Mouse (Mus musculus): ENCODE measurements around the gene Chmp6. TPM values are rescaled to one million over a fixed set of nuclear protein-coding genes. Genes with fewer than 3 reads are reported as not detected.

The Chmp6 gene
- polyA plus RNA-seq, 1 experiment from 2014 or later, result 92.1 TPM

DNA sequence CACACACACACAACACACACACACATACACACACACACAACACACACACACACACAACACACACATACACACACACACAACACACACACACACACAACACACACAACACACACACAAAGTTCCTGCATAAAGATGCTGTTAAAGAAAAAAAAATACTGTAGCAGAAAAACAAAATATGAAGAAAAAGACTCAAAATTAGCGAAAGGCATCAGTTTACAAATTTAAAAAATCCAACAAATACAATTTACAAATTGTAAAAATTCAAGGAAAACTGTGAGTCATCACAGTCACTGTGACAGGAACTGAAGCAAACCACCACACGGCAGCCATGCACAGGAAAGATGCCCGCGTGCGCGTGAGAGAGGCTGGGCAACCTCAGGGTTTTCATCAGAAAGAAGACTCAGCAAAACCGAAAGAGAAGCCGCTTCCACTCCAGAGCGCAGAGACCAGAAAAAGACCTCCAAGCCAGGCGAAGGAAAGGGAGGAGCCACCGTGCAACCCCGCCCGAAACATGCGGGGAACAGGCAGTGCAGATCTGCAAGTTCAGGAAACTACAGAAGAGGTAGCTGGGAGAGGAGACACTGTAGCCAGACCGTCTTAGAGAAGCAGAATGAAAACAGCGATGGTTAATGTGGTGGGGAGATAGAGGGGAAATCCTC lies 14.9 kb downstream of the Chmp6 start:
- no peak overlapping the region for H3K9ac ChIP-seq (ENCODE audit: low read length)
- H3K36me3 ChIP-seq (ENCODE audit: control insufficient read depth, insufficient read depth, low read length), result no peaks in the 10 kb centered on the region
- no peak overlapping the region for H3K27ac ChIP-seq (ENCODE audit: low read depth, low read length)
- no peaks in the 10 kb centered on the region for H3K4me1 ChIP-seq (ENCODE audit: control insufficient read depth, insufficient read depth, low read length)
- DNase-seq (ENCODE audit: low spot score) (no peak), ATAC-seq (ENCODE audit: insufficient read depth, low FRiP score, low TSS enrichment) (no peak)
- 80% methylated on average over 16 of the region's 16 CpGs for WGBS
- H3K4me3 ChIP-seq (ENCODE audit: low read depth, low read length), result no peak overlapping the region
- H3K9me3 ChIP-seq (ENCODE audit: control insufficient read depth, low read length), result no peaks in the 10 kb centered on the region
- H3K4me2 ChIP-seq (ENCODE audit: low read depth), result no peak overlapping the region
- H3K27me3 ChIP-seq (ENCODE audit: control insufficient read depth, insufficient read depth, low read length), result no peaks in the 10 kb centered on the region

GRCm38 (mm10) chr11:119929603-119930265 lies 16.5 kb downstream of the Chmp6 start:
- Histone ChIP-seq H3K4me1 (ENCODE audit: control insufficient read depth, insufficient read depth, low read length) (no peaks in the 10 kb centered on the region), H3K9me3 (ENCODE audit: control insufficient read depth, low read length) (no peaks in the 10 kb centered on the region), H3K36me3 (ENCODE audit: control insufficient read depth, insufficient read depth, low read length) (no peaks in the 10 kb centered on the region), H3K4me3 (ENCODE audit: low read depth, low read length) (no peak overlapping the region), H3K4me2 (ENCODE audit: low read depth) (no peak overlapping the region), H3K27me3 (ENCODE audit: control insufficient read depth, insufficient read depth, low read length) (no peaks in the 10 kb centered on the region), H3K27ac (ENCODE audit: low read depth, low read length) (no peak overlapping the region), H3K9ac (ENCODE audit: low read length) (no peak overlapping the region)
- ATAC-seq (ENCODE audit: insufficient read depth, low FRiP score, low TSS enrichment) (no peak), DNase-seq (ENCODE audit: low spot score) (no peak)
- 84% methylated on average over 6 of the region's 6 CpGs for WGBS

GRCm38 (mm10) chr11:119931809-119932208 lies 18.6 kb downstream of the Chmp6 start:
- Histone ChIP-seq H3K9me3 (ENCODE audit: control insufficient read depth, low read length) (no peaks in the 10 kb centered on the region), H3K9ac (ENCODE audit: low read length) (no peak overlapping the region), H3K4me1 (ENCODE audit: control insufficient read depth, insufficient read depth, low read length) (no peaks in the 10 kb centered on the region), H3K4me3 (ENCODE audit: low read depth, low read length) (no peak overlapping the region), H3K4me2 (ENCODE audit: low read depth) (no peak overlapping the region), H3K27ac (ENCODE audit: low read depth, low read length) (no peak overlapping the region), H3K27me3 (ENCODE audit: control insufficient read depth, insufficient read depth, low read length) (no peaks in the 10 kb centered on the region), H3K36me3 (ENCODE audit: control insufficient read depth, insufficient read depth, low read length) (no peaks in the 10 kb centered on the region)
- 80% methylated on average over 10 of the region's 10 CpGs for WGBS
- no peak for DNase-seq (ENCODE audit: low spot score)
- no peak for ATAC-seq (ENCODE audit: insufficient read depth, low FRiP score, low TSS enrichment)

DNA sequence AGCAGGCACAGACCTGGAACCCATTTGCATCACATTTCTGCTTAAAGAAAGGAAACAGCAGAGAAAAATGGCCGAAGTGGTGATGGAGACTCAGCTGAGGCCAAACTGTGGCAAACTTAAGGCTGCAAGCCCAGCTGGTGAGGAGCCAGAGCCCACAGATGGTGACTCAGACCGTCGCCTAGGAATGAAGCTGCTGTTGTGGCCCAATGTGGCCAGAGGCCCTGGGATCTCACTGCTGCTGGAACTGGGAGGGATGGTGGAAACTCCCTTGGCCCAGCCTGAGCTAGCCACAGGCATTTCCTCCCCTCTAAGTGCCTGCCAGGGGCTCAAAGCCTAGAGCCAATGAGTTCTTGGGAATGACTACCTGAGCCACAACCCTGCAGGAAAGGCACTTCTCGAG lies 19.9 kb downstream of the Chmp6 start:
- H3K9ac ChIP-seq (ENCODE audit: low read length), result no peak overlapping the region
- H3K36me3 ChIP-seq (ENCODE audit: control insufficient read depth, insufficient read depth, low read length), result no peaks in the 10 kb centered on the region
- no peaks in the 10 kb centered on the region for H3K27me3 ChIP-seq (ENCODE audit: control insufficient read depth, insufficient read depth, low read length)
- no peaks in the 10 kb centered on the region for H3K9me3 ChIP-seq (ENCODE audit: control insufficient read depth, low read length)
- H3K27ac ChIP-seq (ENCODE audit: low read depth, low read length), result no peak overlapping the region
- H3K4me2 ChIP-seq (ENCODE audit: low read depth), result no peak overlapping the region
- DNase-seq (ENCODE audit: low spot score) (no peak), ATAC-seq (ENCODE audit: insufficient read depth, low FRiP score, low TSS enrichment) (no peak)
- H3K4me3 ChIP-seq (ENCODE audit: low read depth, low read length), result no peak overlapping the region
- WGBS, result 68% methylated on average over 4 of the region's 4 CpGs
- H3K4me1 ChIP-seq (ENCODE audit: control insufficient read depth, insufficient read depth, low read length), result no peaks in the 10 kb centered on the region

DNA sequence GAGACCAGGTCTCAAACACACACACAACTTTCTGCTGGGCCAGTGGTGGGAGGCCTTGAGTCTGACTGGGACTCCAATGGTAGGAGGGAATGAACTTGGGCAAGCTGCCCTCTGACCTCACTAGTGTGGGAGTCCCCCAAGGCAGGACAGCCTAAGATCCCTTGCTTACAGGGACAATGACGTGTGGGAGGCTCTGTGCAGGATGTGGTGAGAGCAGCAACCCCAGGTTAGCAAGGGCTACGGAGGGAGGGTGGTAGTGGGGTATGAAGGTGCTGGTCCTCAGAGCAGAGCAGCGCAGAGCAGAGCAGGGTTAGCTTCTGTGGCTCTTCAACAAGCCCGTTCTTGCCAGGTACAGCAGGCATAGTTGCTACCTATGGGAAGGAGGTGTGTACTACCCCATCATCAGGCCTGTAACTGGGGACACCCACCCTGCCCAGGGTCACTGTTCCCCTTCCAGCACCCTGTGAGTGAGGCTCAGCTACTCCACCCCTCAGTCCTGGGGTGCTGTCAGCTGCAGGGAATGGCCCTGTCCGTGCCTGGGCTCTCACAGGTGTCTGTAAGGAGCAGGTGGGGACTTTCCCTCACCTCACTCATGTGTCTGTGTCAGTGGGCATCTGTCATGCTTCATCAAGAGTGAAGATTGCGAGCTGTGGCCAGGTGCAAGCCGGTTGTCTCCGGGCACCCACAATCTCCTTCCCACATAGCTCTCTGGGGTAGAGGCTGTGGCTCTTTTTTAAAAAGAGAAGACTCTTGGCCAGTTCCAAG lies 20.8 kb downstream of the Chmp6 start:
- 86% methylated on average over 8 of the region's 8 CpGs for WGBS
- no peak overlapping the region for H3K27ac ChIP-seq (ENCODE audit: low read depth, low read length)

DNA sequence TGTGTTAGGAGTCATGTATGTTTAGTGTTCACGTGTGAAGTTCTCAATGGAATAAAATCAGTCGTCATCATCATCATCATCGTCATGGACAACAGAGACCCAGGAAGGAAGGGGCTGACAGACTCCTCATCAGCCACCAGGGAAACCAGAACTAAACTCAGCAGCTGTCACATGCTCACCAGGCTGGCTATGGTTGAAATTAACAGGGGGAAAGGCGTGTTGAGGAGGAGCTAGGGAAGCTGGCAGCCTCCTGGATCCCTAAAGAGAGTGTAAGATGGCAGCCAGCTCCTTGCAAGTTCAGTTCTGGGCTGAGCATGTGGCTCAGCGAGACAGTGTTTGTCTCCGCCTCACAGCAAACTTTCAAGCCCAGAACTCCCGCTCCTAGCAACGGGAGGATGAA lies 21.5 kb downstream of the Chmp6 start:
- Histone ChIP-seq H3K4me2 (ENCODE audit: low read depth) (no peak overlapping the region), H3K9me3 (ENCODE audit: control insufficient read depth, low read length) (no peaks in the 10 kb centered on the region), H3K4me3 (ENCODE audit: low read depth, low read length) (no peak overlapping the region), H3K27ac (ENCODE audit: low read depth, low read length) (no peak overlapping the region), H3K4me1 (ENCODE audit: control insufficient read depth, insufficient read depth, low read length) (no peaks in the 10 kb centered on the region), H3K9ac (ENCODE audit: low read length) (no peak overlapping the region), H3K27me3 (ENCODE audit: control insufficient read depth, insufficient read depth, low read length) (no peaks in the 10 kb centered on the region), H3K36me3 (ENCODE audit: control insufficient read depth, insufficient read depth, low read length) (no peaks in the 10 kb centered on the region)
- no peak for ATAC-seq (ENCODE audit: insufficient read depth, low FRiP score, low TSS enrichment)
- 81% methylated on average over 8 of the region's 8 CpGs for WGBS
- no peak for DNase-seq (ENCODE audit: low spot score)

More for the DNA sequence above, 20.8 kb downstream of the Chmp6 start:
- H3K36me3 ChIP-seq (ENCODE audit: control insufficient read depth, insufficient read depth, low read length), result no peaks in the 10 kb centered on the region
- H3K9ac ChIP-seq (ENCODE audit: low read length), result no peak overlapping the region
- no peak overlapping the region for H3K4me3 ChIP-seq (ENCODE audit: low read depth, low read length)
- H3K9me3 ChIP-seq (ENCODE audit: control insufficient read depth, low read length), result no peaks in the 10 kb centered on the region
- DNase-seq (ENCODE audit: low spot score) (no peak), ATAC-seq (ENCODE audit: insufficient read depth, low FRiP score, low TSS enrichment) (no peak)
- H3K4me1 ChIP-seq (ENCODE audit: control insufficient read depth, insufficient read depth, low read length), result no peaks in the 10 kb centered on the region
- H3K27me3 ChIP-seq (ENCODE audit: control insufficient read depth, insufficient read depth, low read length), result no peaks in the 10 kb centered on the region
- H3K4me2 ChIP-seq (ENCODE audit: low read depth), result no peak overlapping the region

DNA sequence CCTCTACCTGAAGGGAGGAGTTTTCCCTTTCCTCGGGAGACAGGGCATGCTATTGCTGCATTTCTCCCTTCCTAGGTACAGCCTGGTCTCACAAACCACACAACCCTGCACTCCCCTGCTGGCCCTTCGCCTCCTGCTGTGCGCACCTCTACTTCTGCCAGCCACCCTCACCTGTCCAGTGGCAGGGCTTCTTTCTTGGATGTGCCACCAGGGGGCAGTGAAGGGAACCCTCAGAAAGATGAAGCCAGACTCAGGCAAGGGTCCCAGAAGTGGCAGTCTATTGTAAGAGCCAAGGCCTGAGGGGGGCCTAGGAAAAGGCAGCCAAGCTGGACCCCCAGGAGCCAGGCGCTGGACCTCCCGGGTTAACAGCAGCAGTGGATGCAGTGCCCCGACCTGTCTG lies 22.2 kb downstream of the Chmp6 start:
- no peak for ATAC-seq (ENCODE audit: insufficient read depth, low FRiP score, low TSS enrichment)

GRCm38 (mm10) chr11:119936456-119936855 lies 23.2 kb downstream of the Chmp6 start:
- WGBS, result 84% methylated on average over 2 of the region's 2 CpGs
- Histone ChIP-seq H3K4me1 (ENCODE audit: control insufficient read depth, insufficient read depth, low read length) (peaks cover under 1% of the 10 kb centered on the region; the same call in 1 of the 2 replicates), H3K4me3 (ENCODE audit: low read depth, low read length) (no peak overlapping the region), H3K27ac (ENCODE audit: low read depth, low read length) (no peak overlapping the region), H3K4me2 (ENCODE audit: low read depth) (no peak overlapping the region), H3K27me3 (ENCODE audit: control insufficient read depth, insufficient read depth, low read length) (no peaks in the 10 kb centered on the region), H3K9ac (ENCODE audit: low read length) (no peak overlapping the region), H3K9me3 (ENCODE audit: control insufficient read depth, low read length) (no peaks in the 10 kb centered on the region), H3K36me3 (ENCODE audit: control insufficient read depth, insufficient read depth, low read length) (no peaks in the 10 kb centered on the region)
- no peak for ATAC-seq (ENCODE audit: insufficient read depth, low FRiP score, low TSS enrichment)
- no peak for DNase-seq (ENCODE audit: low spot score)

More for the DNA sequence above, 22.2 kb downstream of the Chmp6 start:
- H3K4me1 ChIP-seq (ENCODE audit: control insufficient read depth, insufficient read depth, low read length), result no peaks in the 10 kb centered on the region
- H3K36me3 ChIP-seq (ENCODE audit: control insufficient read depth, insufficient read depth, low read length), result no peaks in the 10 kb centered on the region
- DNase-seq (ENCODE audit: low spot score), result peak; percentile 77
- no peak overlapping the region for H3K27ac ChIP-seq (ENCODE audit: low read depth, low read length)
- no peak overlapping the region for H3K4me3 ChIP-seq (ENCODE audit: low read depth, low read length)
- 34% methylated on average over 6 of the region's 6 CpGs for WGBS
- H3K27me3 ChIP-seq (ENCODE audit: control insufficient read depth, insufficient read depth, low read length), result no peaks in the 10 kb centered on the region
- no peaks in the 10 kb centered on the region for H3K9me3 ChIP-seq (ENCODE audit: control insufficient read depth, low read length)
- no peak overlapping the region for H3K4me2 ChIP-seq (ENCODE audit: low read depth)
- H3K9ac ChIP-seq (ENCODE audit: low read length), result no peak overlapping the region

Data from neural tube, embryonic 11.5 days (tissue).